Mouse (Mus musculus): Measurements from ENCODE around the gene Aff3.

Aff3 gene

GRCm38 (mm10) chr1:38250246-38250645 is 414.5 kb downstream of the Aff3 start:
- in situ Hi-C loops (cut with MboI, MseI): loop anchor here (5.0 kb wide), 1 partner anchor 542 kb away; no protein-coding TSS in a partner anchor

- in situ Hi-C loops (cut with MboI, MseI): loop anchor here (10.0 kb wide), 1 partner anchor 445 kb away; no protein-coding TSS in a partner anchor
Measured at GRCm38 (mm10) chr1:38249561-38249960, 415.2 kb downstream of the Aff3 start.

- in situ Hi-C loops (cut with MboI, MseI): loop anchor here (10.0 kb wide), 1 partner anchor 447 kb away; no protein-coding TSS in a partner anchor
Measured at GRCm38 (mm10) chr1:38248027-38248426, 416.7 kb downstream of the Aff3 start.

GRCm38 (mm10) chr1:38242559-38242958 is 422.2 kb downstream of the Aff3 start:
- in situ Hi-C loops (cut with MboI, MseI): loop anchor here (10.0 kb wide), 1 partner anchor 452 kb away; no protein-coding TSS in a partner anchor

GRCm38 (mm10) chr1:38241801-38242200 is 423.0 kb downstream of the Aff3 start:
- in situ Hi-C loops (cut with MboI, MseI): loop anchor here (10.0 kb wide), 1 partner anchor 453 kb away; no protein-coding TSS in a partner anchor

- in situ Hi-C loops (cut with MboI, MseI): loop anchor here (10.0 kb wide), 1 partner anchor 454 kb away; no protein-coding TSS in a partner anchor
Measured at GRCm38 (mm10) chr1:38241221-38241666, 423.5 kb downstream of the Aff3 start.

- in situ Hi-C loops (cut with MboI, MseI): loop anchor here (10.0 kb wide), 1 partner anchor 454 kb away; no protein-coding TSS in a partner anchor
Measured at GRCm38 (mm10) chr1:38240438-38241220, 424.1 kb downstream of the Aff3 start.

GRCm38 (mm10) chr1:38239516-38239915 is 425.2 kb downstream of the Aff3 start:
- in situ Hi-C loops (cut with MboI, MseI): no loop called here

- in situ Hi-C loops (cut with MboI, MseI): no loop called here
Measured at GRCm38 (mm10) chr1:38237831-38238230, 426.9 kb downstream of the Aff3 start.

- in situ Hi-C loops (cut with MboI, MseI): no loop called here
Measured at GRCm38 (mm10) chr1:38237027-38237787, 427.5 kb downstream of the Aff3 start.

GRCm38 (mm10) chr1:38233121-38233520 is 431.6 kb downstream of the Aff3 start:
- in situ Hi-C loops (cut with MboI, MseI): no loop called here

- in situ Hi-C loops (cut with MboI, MseI): no loop called here
Measured at GRCm38 (mm10) chr1:38230041-38230440, 434.7 kb downstream of the Aff3 start.

GRCm38 (mm10) chr1:38228806-38229205 is 435.9 kb downstream of the Aff3 start:
- in situ Hi-C loops (cut with MboI, MseI): no loop called here

GRCm38 (mm10) chr1:38225166-38225565 is 439.6 kb downstream of the Aff3 start:
- in situ Hi-C loops (cut with MboI, MseI): no loop called here

- in situ Hi-C loops (cut with MboI, MseI): no loop called here
Measured at GRCm38 (mm10) chr1:38222160-38222559, 442.6 kb downstream of the Aff3 start.

- in situ Hi-C loops (cut with MboI, MseI): no loop called here
Measured at GRCm38 (mm10) chr1:38221431-38221830, 443.3 kb downstream of the Aff3 start.

GRCm38 (mm10) chr1:38217912-38218795 is 446.6 kb downstream of the Aff3 start:
- in situ Hi-C loops (cut with MboI, MseI): no loop called here

GRCm38 (mm10) chr1:38217098-38217497 is 447.7 kb downstream of the Aff3 start:
- in situ Hi-C loops (cut with MboI, MseI): no loop called here

GRCm38 (mm10) chr1:38213377-38213776 is 451.4 kb downstream of the Aff3 start:
- in situ Hi-C loops (cut with MboI, MseI): no loop called here

- in situ Hi-C loops (cut with MboI, MseI): no loop called here
Measured at GRCm38 (mm10) chr1:38212386-38212785, 452.4 kb downstream of the Aff3 start.
